Mouse (Mus musculus) forebrain, embryonic 12.5 days (tissue): ENCODE data around the gene Cldnd2. TPM values are rescaled to one million over a fixed set of nuclear protein-coding genes. Genes with fewer than 3 reads are reported as not detected.

ENCODE experiments used
- ATAC-seq: fragments of 200-750 bp; cut with Nextera tagmentation; 2 replicates; pipeline ENCODE4 v1.8.0; 2017; ENCODE audit warnings: moderate TSS enrichment; ENCODE audit not compliant: low FRiP score
- H3K27ac ChIP-seq: fragments of 300-500 bp; sonication (generic); 2 replicates; pipeline ENCODE4 v1.5.1; 2016; ENCODE audit warnings: mild to moderate bottlenecking
- H3K27me3 ChIP-seq: fragments of 300-500 bp; sonication (generic); 2 replicates; pipeline ENCODE4 v1.6.1; 2016; ENCODE audit warnings: mild to moderate bottlenecking
- H3K36me3 ChIP-seq: fragments of 300-500 bp; sonication (generic); replicated peaks from 2 replicates; pipeline ENCODE4 v1.6.1; 2016; ENCODE audit warnings: mild to moderate bottlenecking
- H3K4me1 ChIP-seq: fragments of 300-500 bp; sonication (generic); 2 replicates; pipeline ENCODE4 v1.6.1; 2016
- H3K4me2 ChIP-seq: fragments of 300-500 bp; sonication (generic); 2 replicates; pipeline ENCODE4 v1.6.1; 2016; ENCODE audit warnings: mild to moderate bottlenecking, moderate library complexity
- H3K4me3 ChIP-seq: fragments of 300-500 bp; sonication (generic); replicated peaks from 2 replicates; pipeline ENCODE4 v1.5.1; 2016; ENCODE audit warnings: mild to moderate bottlenecking
- H3K9ac ChIP-seq: fragments of 300-500 bp; sonication (generic); 2 replicates; pipeline ENCODE4 v1.6.1; 2016; ENCODE audit warnings: mild to moderate bottlenecking
- H3K9me3 ChIP-seq: fragments of 300-500 bp; sonication (generic); 2 replicates; pipeline ENCODE4 v1.6.1; 2016
- WGBS: fragments of 180-500 bp; shearing (Covaris S2); methylation state at CpG from one replicate; pipeline ENCODE4 v1.1.7; 2016; 5-methylcytosine and 5-hydroxymethylcytosine counted together
- polyA plus RNA-seq: library from polyadenylated mRNA; unstranded; fragments of >200 nt; fragmentation: Nextera tagmentation; extraction: Ambion mirVana; gene quantifications from 2 replicates; pipeline ENCODE4 v1.2.1, GENCODE M21; 2016

Gene Cldnd2
- polyA plus RNA-seq, 1 experiment from 2014 or later: not detected

- no peaks in the 10 kb centered on the region for H3K36me3 ChIP-seq
- no peaks in the 10 kb centered on the region for H3K9me3 ChIP-seq
- H3K4me3 ChIP-seq: no peak overlapping the region
- 59% methylated on average over 4 of the region's 4 CpGs for WGBS
- no peak for ATAC-seq
- no peaks in the 10 kb centered on the region for H3K27me3 ChIP-seq
- no peak overlapping the region for H3K9ac ChIP-seq
- no peak overlapping the region for H3K4me2 ChIP-seq
- no peak overlapping the region for H3K27ac ChIP-seq
- no peaks in the 10 kb centered on the region for H3K4me1 ChIP-seq
Measured at GRCm38 (mm10) chr7:43429500-43429899, 11.1 kb upstream of the Cldnd2 start.

GRCm38 (mm10) chr7:43432891-43433290 is 7.7 kb upstream of the Cldnd2 start:
- Histone ChIP-seq H3K9me3 (no peaks in the 10 kb centered on the region), H3K4me2 (no peak overlapping the region), H3K9ac (no peak overlapping the region), H3K27ac (no peak overlapping the region), H3K36me3 (no peaks in the 10 kb centered on the region), H3K4me3 (no peak overlapping the region), H3K4me1 (no peaks in the 10 kb centered on the region), H3K27me3 (no peaks in the 10 kb centered on the region)
- 82% methylated on average over 4 of the region's 4 CpGs for WGBS
- ATAC-seq: no peak

GRCm38 (mm10) chr7:43434676-43435075 is 5.9 kb upstream of the Cldnd2 start:
- Histone ChIP-seq H3K27ac (no peak overlapping the region), H3K9me3 (no peaks in the 10 kb centered on the region), H3K4me1 (no peaks in the 10 kb centered on the region), H3K27me3 (0 out of 2 replicates have a peak, but pooled peaks cover 6% of the 10 kb centered on the region), H3K36me3 (no peaks in the 10 kb centered on the region), H3K4me2 (no peak overlapping the region), H3K4me3 (no peak overlapping the region), H3K9ac (no peak overlapping the region)
- no peak for ATAC-seq
- 91% methylated on average over 5 of the region's 5 CpGs for WGBS

GRCm38 (mm10) chr7:43436341-43437255 is 4.0 kb upstream of the Cldnd2 start, which contains the start of gene Nkg7:
Gene Nkg7 (plus strand): TSS chr7:43437073.
- no peak within 1 kb of the TSS for H3K4me2 ChIP-seq
- ATAC-seq: no peak
- WGBS: 82% methylated on average over 10 of the region's 10 CpGs

GRCm38 (mm10) chr7:43438611-43439010 is 2.0 kb upstream of the Cldnd2 start:
- WGBS: 85% methylated on average over 4 of the region's 4 CpGs

More at GRCm38 (mm10) chr7:43436341-43437255, 4.0 kb upstream of the Cldnd2 start, which contains the start of gene Nkg7:
- no peak within 1 kb of the TSS for H3K9ac ChIP-seq
- H3K9me3 ChIP-seq: no peaks in the 10 kb centered on the region
- no peaks in the 10 kb centered on the region for H3K4me1 ChIP-seq
- H3K36me3 ChIP-seq: no peaks in the 10 kb centered on the region
- H3K27me3 ChIP-seq: 0 out of 2 replicates have a peak, but pooled peaks cover 7% of the 10 kb centered on the region
- no peak within 1 kb of the TSS for H3K4me3 ChIP-seq
- H3K27ac ChIP-seq: no peak within 1 kb of the TSS

GRCm38 (mm10) chr7:43441071-43441470 is 489 bp downstream of the Cldnd2 start:
- Histone ChIP-seq H3K4me3 (no peak overlapping the region), H3K27me3 (0 out of 2 replicates have a peak, but pooled peaks cover 7% of the 10 kb centered on the region), H3K4me1 (peaks cover 19% of the 10 kb centered on the region), H3K4me2 (no peak overlapping the region), H3K9ac (no peak overlapping the region), H3K9me3 (no peaks in the 10 kb centered on the region), H3K27ac (no peak overlapping the region), H3K36me3 (no peaks in the 10 kb centered on the region)
- 88% methylated on average over 3 of the region's 3 CpGs for WGBS
- no peak for ATAC-seq

More at GRCm38 (mm10) chr7:43438611-43439010, 2.0 kb upstream of the Cldnd2 start:
- Histone ChIP-seq H3K9me3 (no peaks in the 10 kb centered on the region), H3K4me3 (no peak overlapping the region), H3K9ac (no peak overlapping the region), H3K27me3 (0 out of 2 replicates have a peak, but pooled peaks cover 7% of the 10 kb centered on the region), H3K4me2 (no peak overlapping the region), H3K27ac (no peak overlapping the region), H3K4me1 (peaks cover 7% of the 10 kb centered on the region; the same call in 1 of the 2 replicates), H3K36me3 (no peaks in the 10 kb centered on the region)
- ATAC-seq: no peak

GRCm38 (mm10) chr7:43442684-43443083 is 2.1 kb downstream of the Cldnd2 start:
- no peaks in the 10 kb centered on the region for H3K36me3 ChIP-seq
- H3K27ac ChIP-seq: peak overlapping the region; percentile 63
- H3K4me2 ChIP-seq: peak overlapping the region; percentile 61
- H3K9ac ChIP-seq: peak overlapping the region; percentile 39
- no peaks in the 10 kb centered on the region for H3K9me3 ChIP-seq
- H3K4me3 ChIP-seq: peak overlapping the region; percentile 53
- peaks cover 19% of the 10 kb centered on the region for H3K4me1 ChIP-seq
- ATAC-seq: no peak
- 11% methylated on average over 9 of the region's 9 CpGs for WGBS
- H3K27me3 ChIP-seq: 0 out of 2 replicates have a peak, but pooled peaks cover 7% of the 10 kb centered on the region

- Histone ChIP-seq H3K9me3 (no peaks in the 10 kb centered on the region), H3K4me3 (peak overlapping the region; percentile 53), H3K27me3 (0 out of 2 replicates have a peak, but pooled peaks cover 7% of the 10 kb centered on the region), H3K9ac (peak overlapping the region; percentile 39), H3K36me3 (no peaks in the 10 kb centered on the region), H3K4me2 (peak overlapping the region; percentile 61), H3K4me1 (peaks cover 19% of the 10 kb centered on the region), H3K27ac (peak overlapping the region; percentile 63)
- under 1% methylated on average over 36 of the region's 36 CpGs for WGBS
- peak; percentile 87 for ATAC-seq
Measured at GRCm38 (mm10) chr7:43443126-43443916, 2.7 kb downstream of the Cldnd2 start.

GRCm38 (mm10) chr7:43443917-43444293 is 3.3 kb downstream of the Cldnd2 start, which contains the start of the genes Etfb and Gm45233:
Gene Etfb (plus strand): TSS chr7:43444083.
Gene Gm45233 (plus strand): TSS chr7:43444128.
- Histone ChIP-seq H3K4me3 (peak within 1 kb of the TSS; percentile 53), H3K36me3 (no peaks in the 10 kb centered on the region), H3K27me3 (0 out of 2 replicates have a peak, but pooled peaks cover 7% of the 10 kb centered on the region), H3K4me1 (peaks cover 19% of the 10 kb centered on the region), H3K9me3 (no peaks in the 10 kb centered on the region), H3K9ac (peak within 1 kb of the TSS; percentile 55), H3K4me2 (peak within 1 kb of the TSS; percentile 61), H3K27ac (peak within 1 kb of the TSS; percentile 63)
- peak; percentile 98 for ATAC-seq
- under 1% methylated on average over 27 of the region's 27 CpGs for WGBS

GRCm38 (mm10) chr7:43447801-43448200 is 7.2 kb downstream of the Cldnd2 start:
- 86% methylated on average over 4 of the region's 4 CpGs for WGBS
- no peaks in the 10 kb centered on the region for H3K27me3 ChIP-seq
- ATAC-seq: no peak
- no peak overlapping the region for H3K27ac ChIP-seq
- H3K4me1 ChIP-seq: peaks cover 14% of the 10 kb centered on the region
- no peaks in the 10 kb centered on the region for H3K9me3 ChIP-seq
- peaks cover 5% of the 10 kb centered on the region for H3K36me3 ChIP-seq
- no peak overlapping the region for H3K4me3 ChIP-seq
- H3K4me2 ChIP-seq: no peak overlapping the region
- H3K9ac ChIP-seq: no peak overlapping the region

- ATAC-seq: no peak
- no peak overlapping the region for H3K9ac ChIP-seq
- WGBS: 81% methylated on average over 3 of the region's 3 CpGs
- H3K9me3 ChIP-seq: no peaks in the 10 kb centered on the region
- no peaks in the 10 kb centered on the region for H3K27me3 ChIP-seq
- H3K4me1 ChIP-seq: peaks cover 11% of the 10 kb centered on the region
- no peak overlapping the region for H3K27ac ChIP-seq
- H3K4me3 ChIP-seq: no peak overlapping the region
- H3K4me2 ChIP-seq: no peak overlapping the region
- peaks cover 10% of the 10 kb centered on the region for H3K36me3 ChIP-seq
Measured at GRCm38 (mm10) chr7:43448246-43448645, 7.7 kb downstream of the Cldnd2 start.

GRCm38 (mm10) chr7:43449811-43450210 is 9.2 kb downstream of the Cldnd2 start:
- no peaks in the 10 kb centered on the region for H3K9me3 ChIP-seq
- ATAC-seq: no peak

More at GRCm38 (mm10) chr7:43449811-43450210, 9.2 kb downstream of the Cldnd2 start:
- no peak overlapping the region for H3K4me2 ChIP-seq
- 96% methylated on average over 2 of the region's 2 CpGs for WGBS
- H3K27ac ChIP-seq: no peak overlapping the region
- H3K9ac ChIP-seq: no peak overlapping the region
- H3K27me3 ChIP-seq: no peaks in the 10 kb centered on the region
- H3K4me1 ChIP-seq: peaks cover 4% of the 10 kb centered on the region
- no peak overlapping the region for H3K4me3 ChIP-seq
- H3K36me3 ChIP-seq: peaks cover 19% of the 10 kb centered on the region
